Mouse (Mus musculus) embryonic facial prominence, embryonic 14.5 days (tissue): ENCODE data around the gene Kcnj12. TPM values are rescaled to one million over a fixed set of nuclear protein-coding genes. Genes with fewer than 3 reads are reported as not detected.

Experiments
- ATAC-seq: fragments of 200-750 bp; cut with Nextera tagmentation; 2 replicates; pipeline ENCODE4 v1.8.0; 2017; ENCODE audit warnings: low read depth, moderate number of reproducible peaks, moderate TSS enrichment
- DNase-seq: peaks from one replicate; pipeline ENCODE4 v3.0.0-alpha.2; 2015; ENCODE audit warnings: low spot score
- H3K27ac ChIP-seq: fragments of 300-500 bp; sonication (generic); replicated peaks from 2 replicates; pipeline ENCODE4 v1.5.1; 2014; ENCODE audit warnings: low read depth, mild to moderate bottlenecking, low read length, moderate library complexity
- H3K27me3 ChIP-seq: fragments of 300-500 bp; sonication (generic); replicated peaks from 2 replicates; pipeline ENCODE4 v1.6.1; 2014; ENCODE audit warnings: low read length; ENCODE audit not compliant: control insufficient read depth, insufficient read depth
- H3K36me3 ChIP-seq: fragments of 300-500 bp; sonication (generic); 2 replicates; pipeline ENCODE4 v1.6.1; 2014; ENCODE audit warnings: low read length, mixed read lengths; ENCODE audit not compliant: control insufficient read depth, insufficient read depth
- H3K4me1 ChIP-seq: fragments of 300-500 bp; sonication (generic); 2 replicates; pipeline ENCODE4 v1.6.1; 2014; ENCODE audit warnings: antibody characterized with exemption, low read length; ENCODE audit not compliant: control insufficient read depth, insufficient read depth
- H3K4me2 ChIP-seq: fragments of 300-500 bp; sonication (generic); 2 replicates; pipeline ENCODE4 v1.6.1; 2014; ENCODE audit warnings: low read depth, mild to moderate bottlenecking, low read length, moderate library complexity, mixed read lengths
- H3K4me3 ChIP-seq: fragments of 300-500 bp; sonication (generic); 2 replicates; pipeline ENCODE4 v1.5.1; 2014; ENCODE audit warnings: low read depth, mild to moderate bottlenecking, low read length
- H3K9ac ChIP-seq: fragments of 300-500 bp; sonication (generic); 2 replicates; pipeline ENCODE4 v1.6.1; 2014; ENCODE audit warnings: low read depth, mild to moderate bottlenecking, low read length, moderate library complexity, mixed read lengths
- H3K9me3 ChIP-seq: fragments of 300-500 bp; sonication (generic); 2 replicates; pipeline ENCODE4 v1.6.1; 2016; ENCODE audit warnings: low read length; ENCODE audit not compliant: control insufficient read depth
- WGBS: fragments of 180-500 bp; shearing (Covaris S2); extraction: QIAGEN DNeasy Blood & Tissue Kit; methylation state at CpG from one replicate; pipeline ENCODE4 v1.1.7; 2014; 5-methylcytosine and 5-hydroxymethylcytosine counted together
- polyA plus RNA-seq: library from polyadenylated mRNA; unstranded; fragments of >200 nt; fragmentation: Nextera tagmentation; extraction: Ambion mirVana; gene quantifications from 2 replicates; pipeline ENCODE4 v1.2.1, GENCODE M21; 2014

Kcnj12 gene
- polyA plus RNA-seq, 1 experiment from 2014 or later, result 1.6 TPM

DNA sequence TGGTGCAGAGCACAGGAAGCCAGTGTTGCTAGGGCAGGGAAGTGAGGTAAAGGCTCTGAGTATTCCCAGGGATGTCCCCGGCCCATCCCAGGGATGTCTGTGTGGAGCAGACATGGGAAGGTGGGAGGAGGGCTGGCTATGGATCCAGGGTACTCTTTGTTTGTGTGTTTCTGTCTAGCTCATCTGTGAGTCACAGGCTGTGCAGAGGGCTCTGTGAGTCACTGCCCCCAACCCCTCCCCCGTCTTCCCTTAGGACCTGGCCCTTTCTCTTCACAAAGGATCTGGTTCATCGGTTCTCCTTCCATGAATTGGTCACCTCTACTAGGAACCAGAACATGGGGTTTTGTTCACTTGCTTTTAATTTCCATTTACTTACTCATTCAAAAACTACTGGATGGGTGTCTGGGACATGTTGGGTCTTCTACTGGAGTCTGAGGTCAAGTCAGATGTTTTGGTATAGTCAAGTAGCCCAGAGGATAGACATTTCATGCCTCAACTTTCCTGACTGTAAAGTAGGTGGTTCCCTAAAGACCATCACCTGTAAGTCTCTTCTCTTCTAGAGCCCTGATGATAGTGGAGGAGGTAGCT, 97.7 kb downstream of the Kcnj12 start:
- DNase-seq, result no peak
- 89% methylated on average over 3 of the region's 3 CpGs for WGBS
- Histone ChIP-seq H3K36me3 (no peaks in the 10 kb centered on the region), H3K9ac (no peak overlapping the region), H3K9me3 (no peaks in the 10 kb centered on the region), H3K4me3 (no peak overlapping the region), H3K27ac (no peak overlapping the region), H3K4me1 (no peaks in the 10 kb centered on the region), H3K4me2 (no peak overlapping the region), H3K27me3 (no peaks in the 10 kb centered on the region)
- ATAC-seq, result no peak

Other genes with a start within 250 kb of the Kcnj12 start
- gene Top3a, start 245.2 kb upstream of the Kcnj12 start, polyA plus RNA-seq, result 12.1 and 16.4 TPM in 2 replicates
- gene Smcr8, start 245.0 kb upstream of the Kcnj12 start, polyA plus RNA-seq, result 7.2 and 8.7 TPM in 2 replicates
- 30.2 and 35.7 TPM in 2 replicates for gene Shmt1, start 210.8 kb upstream of the Kcnj12 start, polyA plus RNA-seq
- gene Dhrs7b, start 191.9 kb upstream of the Kcnj12 start, polyA plus RNA-seq, result 32.7 and 32.9 TPM in 2 replicates
- gene Tmem11, start 143.3 kb upstream of the Kcnj12 start, polyA plus RNA-seq, result 61.6 and 61.7 TPM in 2 replicates
- 18.8 and 19.4 TPM in 2 replicates for gene Natd1, start 107.8 kb upstream of the Kcnj12 start, polyA plus RNA-seq
- 76.1 and 78.6 TPM in 2 replicates for gene Map2k3, start 90.5 kb upstream of the Kcnj12 start, polyA plus RNA-seq
- gene Tnfrsf13b, start 104.2 kb downstream of the Kcnj12 start, polyA plus RNA-seq, result 2.9 and 3.0 TPM in 2 replicates
- gene Usp22, start 152.5 kb downstream of the Kcnj12 start, polyA plus RNA-seq, result 149 and 174 TPM in 2 replicates
- gene Aldh3a1, start 185.0 kb downstream of the Kcnj12 start, polyA plus RNA-seq, result 1.7 and 2.5 TPM in 2 replicates
- gene Aldh3a2, start 244.9 kb downstream of the Kcnj12 start, polyA plus RNA-seq, result 36.4 and 37.4 TPM in 2 replicates